ENCODE assay signal across 8 mouse cellular contexts in the genomic region with DNA sequence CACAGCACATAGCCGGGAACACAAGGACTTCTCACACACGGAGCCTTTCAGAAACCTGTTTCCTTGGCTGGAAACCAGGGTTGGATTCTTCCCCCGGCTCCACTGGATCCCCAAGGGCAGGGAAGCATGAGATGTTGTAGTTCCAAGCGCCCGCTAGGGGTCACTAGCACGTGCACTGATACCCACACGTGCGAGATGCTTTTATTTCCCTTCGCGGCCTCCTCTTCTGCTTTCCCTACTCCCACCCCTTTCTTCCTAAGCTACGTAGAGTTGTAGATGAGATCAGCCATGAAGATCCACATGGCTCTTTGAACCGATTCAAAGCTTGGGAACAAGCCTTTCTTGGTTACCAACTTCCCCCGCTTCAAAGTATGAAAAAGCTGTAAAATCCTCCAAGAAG. TPM values are rescaled to one million over a fixed set of nuclear protein-coding genes. Genes with fewer than 3 reads are reported as not detected.
DNase-seq lines count a peak whose midpoint lies in the region; ATAC-seq lines count a peak whose summit lies in the region.

No protein-coding gene starts in this region.

- ATAC-seq in megakaryocyte-erythroid progenitor cell, adult 5-6 weeks (replicated peaks; ENCODE audit: low FRiP score, low TSS enrichment, poor library complexity, severe bottlenecking) = peak; percentile 78; the same call in 1 of the 2 replicates

- DNase-seq in left cerebral cortex, adult 18-20 months (ENCODE audit: low spot score in 2 of 2) = peak; percentile 43 to 46
- no peak for DNase-seq in left cerebral cortex, adult 11 months (ENCODE audit: low spot score)
- peak; percentile 87 for DNase-seq in NIH3T3 (ENCODE audit: low read depth)
- DNase-seq in cerebellum, adult 9-10 months = peak; percentile 60
- peak; percentile 38 to 52 for DNase-seq in frontal cortex, postnatal 36 days (ENCODE audit: low spot score in 2 of 2)
- peak; percentile 69 to 74 for DNase-seq in layer of hippocampus, postnatal 10 days (ENCODE audit: low spot score in 2 of 2)
- peak; percentile 41 for DNase-seq in urinary bladder, postnatal 36 days (ENCODE audit: low spot score in 2 of 2)

RNA-seq across cellular contexts. Expression of gene Tbata, which starts 40.0 kb away (rescaled TPM):
- under 1 TPM; 0.30 to 0.88 TPM for total RNA-seq in left cerebral cortex, adult 18-20 months (2021)
- 1 to 10 TPM; 4.2 to 4.9 TPM for total RNA-seq in layer of hippocampus, postnatal 10 days (2021)
- total RNA-seq in megakaryocyte-erythroid progenitor cell, adult 5-6 weeks (2014; fragmentation: Nextera tagmentation) = not detected in 2 replicates
- not detected in 2 replicates for total RNA-seq in megakaryocyte-erythroid progenitor cell, adult 5-6 weeks (2017)
